Mouse (Mus musculus) spleen, adult 2 months (tissue): ENCODE data around the gene Gh. TPM values are rescaled to one million over a fixed set of nuclear protein-coding genes. Genes with fewer than 3 reads are reported as not detected.

Source experiments
- DNase-seq, 2 experiments: peaks; one replicate each; pipeline versions ENCODE4 v3.0.0 to v3.0.0-alpha.2; 2012 to 2021; ENCODE audit warnings: low spot score in 2 of 2, low read depth in 1 of 2
- H3K27ac ChIP-seq: fragments of 200-500 bp; 2 replicates; pipeline ENCODE4 v1.5.1; 2012; ENCODE audit warnings: low read length, inconsistent platforms; ENCODE audit not compliant: insufficient read depth
- H3K27me3 ChIP-seq: fragments of 200-500 bp; 2 replicates; pipeline ENCODE4 v1.6.1; 2012; ENCODE audit warnings: mild to moderate bottlenecking, moderate library complexity, low read length, inconsistent platforms; ENCODE audit not compliant: control insufficient read depth, insufficient read depth
- H3K36me3 ChIP-seq: fragments of 200-500 bp; 2 replicates; pipeline ENCODE4 v1.6.1; 2012; ENCODE audit warnings: mild to moderate bottlenecking, low read length, inconsistent platforms; ENCODE audit not compliant: control insufficient read depth, insufficient read depth
- H3K4me1 ChIP-seq: fragments of 200-500 bp; 2 replicates; pipeline ENCODE4 v1.6.1; 2011; ENCODE audit warnings: inconsistent platforms; ENCODE audit not compliant: control insufficient read depth, insufficient read depth, insufficient read length
- H3K4me3 ChIP-seq: fragments of 200-500 bp; 2 replicates; pipeline ENCODE4 v1.5.1; 2011; ENCODE audit warnings: mild to moderate bottlenecking, inconsistent platforms; ENCODE audit not compliant: insufficient read depth, insufficient read length; ENCODE audit errors: extremely low read depth
- CTCF ChIP-seq: fragments of 200-500 bp; IDR thresholded peaks from 2 replicates; pipeline ENCODE4 v1.5.1; 2011; ENCODE audit warnings: mild to moderate bottlenecking, inconsistent platforms; ENCODE audit not compliant: insufficient read depth, insufficient read length, insufficient replicate concordance; ENCODE audit errors: extremely low read depth
- POLR2A ChIP-seq: fragments of 200-500 bp; IDR thresholded peaks from 2 replicates; pipeline ENCODE4 v1.6.1; 2011; ENCODE audit warnings: low read depth, low read length, inconsistent platforms
- WGBS: fragments of 180-500 bp; shearing (Covaris S2); methylation state at CpG from one replicate; pipeline ENCODE4 v1.1.7; 2018; 5-methylcytosine and 5-hydroxymethylcytosine counted together
- polyA plus RNA-seq: library from polyadenylated mRNA; depleted of rRNA; stranded (reverse); fragments of >200 nt; gene quantifications from 2 replicates; pipeline ENCODE4 v1.2.3, GENCODE M21; 2012

The Gh gene
- polyA plus RNA-seq, 1 experiment: 4.7 TPM

DNA sequence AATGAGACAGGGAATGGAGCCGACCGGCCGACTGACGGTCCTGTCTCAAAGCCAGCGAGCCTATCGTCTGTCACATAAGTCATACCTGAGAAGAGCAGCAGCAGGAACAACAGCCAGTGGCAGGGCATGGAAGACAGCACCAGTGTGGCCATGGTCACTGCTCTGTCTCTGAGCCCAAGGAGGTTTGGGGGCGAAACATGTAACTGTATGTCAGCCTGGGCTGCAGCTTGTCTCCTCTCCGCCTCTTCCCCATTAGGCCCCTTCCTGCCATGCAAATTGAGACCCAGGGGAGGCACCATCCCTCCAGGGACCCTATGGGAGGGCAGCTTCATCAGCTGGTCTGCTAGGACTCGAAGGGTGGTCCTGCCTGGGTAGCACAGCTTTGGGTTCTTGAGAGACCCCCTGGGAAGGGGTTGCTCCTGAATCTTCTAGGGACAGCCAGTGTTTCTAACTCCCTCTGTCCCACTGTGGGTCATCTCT lies 12.7 kb upstream of the Gh start, which contains the start of gene Cd79b:
TSS of gene Cd79b (minus strand) at position 430 of the 480 bp plus-strand sequence.
- peak within 1 kb of the TSS; percentile 95 for H3K27ac ChIP-seq
- H3K27me3 ChIP-seq: no peaks in the 10 kb centered on the region
- peak; percentile 66 to 90 for DNase-seq
- H3K36me3 ChIP-seq: peaks cover 28% of the 10 kb centered on the region
- 17% methylated on average over 9 of the region's 9 CpGs for WGBS
- peaks cover 33% of the 10 kb centered on the region; the same call in 1 of the 2 replicates for H3K4me1 ChIP-seq
- H3K4me3 ChIP-seq: peak within 1 kb of the TSS; percentile 77
- TF ChIP-seq POLR2A: peak; percentile 98
- TF ChIP-seq CTCF: no peak

DNA sequence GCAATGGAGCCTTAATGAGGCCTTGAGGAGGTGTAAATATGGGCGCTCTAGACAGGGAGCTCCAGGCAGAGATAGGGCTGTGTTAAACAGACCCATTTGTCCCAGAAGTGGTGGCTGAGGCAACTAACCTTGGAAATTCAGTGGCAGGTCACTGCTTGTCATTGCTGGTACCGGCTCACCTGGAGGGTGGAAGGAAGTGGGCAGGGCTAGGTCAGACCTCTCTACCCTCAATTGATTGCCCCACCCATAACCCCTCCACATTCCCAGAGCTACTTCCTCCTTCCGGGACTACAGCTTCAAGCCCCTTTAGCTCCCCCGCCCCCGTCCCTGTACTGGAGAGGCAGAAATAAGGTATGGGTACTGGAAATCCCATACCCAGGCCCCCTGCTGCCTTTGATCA lies 11.9 kb upstream of the Gh start:
- H3K4me3 ChIP-seq: peak overlapping the region; percentile 77
- no peak for TF ChIP-seq CTCF
- peak; percentile 69 for TF ChIP-seq POLR2A
- peaks cover 28% of the 10 kb centered on the region for H3K36me3 ChIP-seq
- peak overlapping the region; percentile 95 for H3K27ac ChIP-seq
- H3K27me3 ChIP-seq: no peaks in the 10 kb centered on the region
- 20% methylated on average over 5 of the region's 5 CpGs for WGBS
- peaks cover 24% of the 10 kb centered on the region; the same call in 1 of the 2 replicates for H3K4me1 ChIP-seq
- peak in 1 of 2 experiments; percentile 76 for DNase-seq

DNA sequence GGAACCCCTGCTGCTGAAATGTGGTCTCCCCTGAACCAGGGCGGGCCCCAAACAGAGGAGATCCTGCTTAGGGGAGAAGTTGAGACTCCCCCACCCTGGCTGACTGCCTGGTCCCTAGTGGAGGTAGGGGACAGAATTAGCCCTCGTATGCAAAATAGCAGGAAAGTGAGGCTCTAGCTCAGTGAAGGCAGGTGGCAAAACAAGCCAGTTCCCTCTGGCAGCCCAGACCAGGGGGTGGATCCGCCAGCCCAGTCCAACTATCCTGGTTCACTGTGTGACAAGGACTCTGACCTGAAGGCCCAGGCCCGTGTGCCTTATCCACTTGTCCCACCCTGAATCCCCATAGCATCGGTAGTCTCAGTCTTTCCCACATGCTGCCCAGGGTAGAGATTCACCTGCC lies 8.5 kb upstream of the Gh start:
- peak overlapping the region; percentile 77 for H3K4me3 ChIP-seq
- peak; percentile 79 for TF ChIP-seq POLR2A
- no peak for TF ChIP-seq CTCF
- peaks cover 8% of the 10 kb centered on the region; the same call in 1 of the 2 replicates for H3K4me1 ChIP-seq
- peak in 1 of 2 experiments; percentile 84 for DNase-seq
- 46% methylated on average over 5 of the region's 5 CpGs for WGBS
- H3K27me3 ChIP-seq: no peaks in the 10 kb centered on the region
- peak overlapping the region; percentile 95 for H3K27ac ChIP-seq
- H3K36me3 ChIP-seq: peaks cover 28% of the 10 kb centered on the region

DNA sequence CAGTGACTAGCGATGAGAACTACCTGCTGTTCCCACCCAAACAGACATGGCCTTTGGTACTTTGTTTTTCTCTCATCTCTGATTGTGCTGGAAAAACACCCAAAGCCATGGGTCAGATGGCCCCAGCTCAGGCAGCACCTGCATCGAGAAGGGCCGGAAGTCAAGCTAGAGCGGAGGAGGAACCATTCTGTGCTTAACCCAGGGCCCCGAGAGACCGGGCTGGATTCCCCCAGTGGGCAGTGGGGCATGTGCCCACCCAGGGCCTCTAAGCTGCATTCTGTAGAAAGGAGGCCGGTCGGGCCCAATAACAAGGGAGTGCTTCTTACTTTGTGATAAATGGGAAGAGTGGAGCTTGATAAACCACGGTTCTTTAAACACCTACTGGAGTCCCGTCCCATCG lies 6.5 kb upstream of the Gh start:
- 32% methylated on average over 11 of the region's 11 CpGs for WGBS
- Histone ChIP-seq H3K27me3 (no peaks in the 10 kb centered on the region), H3K4me1 (peaks cover 26% of the 10 kb centered on the region; the same call in 1 of the 2 replicates), H3K36me3 (peaks cover 25% of the 10 kb centered on the region), H3K27ac (peak overlapping the region; percentile 96), H3K4me3 (peak overlapping the region; percentile 28)
- TF ChIP-seq POLR2A (no peak; the same call in 1 of the 2 replicates), CTCF (no peak)
- peak; percentile 71 to 89 for DNase-seq

DNA sequence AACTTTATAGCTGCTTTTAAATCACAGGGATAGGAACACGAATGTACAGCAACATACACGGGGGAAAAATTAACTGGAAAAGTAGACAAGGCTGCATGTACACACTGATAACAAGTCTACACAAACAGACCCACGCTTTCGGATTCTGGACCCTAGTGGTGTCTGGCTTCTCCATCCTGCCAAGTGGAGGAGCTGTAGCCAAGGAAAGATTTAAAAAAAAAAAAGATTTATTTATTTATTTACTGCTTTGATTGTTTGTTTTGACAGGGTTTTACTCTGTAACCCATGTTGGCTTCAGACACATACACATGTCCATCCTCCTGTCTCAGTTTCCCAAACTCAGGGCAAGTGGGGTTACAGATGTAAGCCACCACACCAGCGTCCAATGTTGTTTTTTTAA lies 5.8 kb upstream of the Gh start:
- no peak overlapping the region for H3K4me3 ChIP-seq
- TF ChIP-seq CTCF (no peak), POLR2A (no peak)
- H3K4me1 ChIP-seq: peaks cover 30% of the 10 kb centered on the region
- no peaks in the 10 kb centered on the region for H3K27me3 ChIP-seq
- H3K36me3 ChIP-seq: peaks cover 18% of the 10 kb centered on the region
- DNase-seq: no peak
- H3K27ac ChIP-seq: peak overlapping the region; percentile 96
- WGBS: 66% methylated on average over 5 of the region's 5 CpGs

DNA sequence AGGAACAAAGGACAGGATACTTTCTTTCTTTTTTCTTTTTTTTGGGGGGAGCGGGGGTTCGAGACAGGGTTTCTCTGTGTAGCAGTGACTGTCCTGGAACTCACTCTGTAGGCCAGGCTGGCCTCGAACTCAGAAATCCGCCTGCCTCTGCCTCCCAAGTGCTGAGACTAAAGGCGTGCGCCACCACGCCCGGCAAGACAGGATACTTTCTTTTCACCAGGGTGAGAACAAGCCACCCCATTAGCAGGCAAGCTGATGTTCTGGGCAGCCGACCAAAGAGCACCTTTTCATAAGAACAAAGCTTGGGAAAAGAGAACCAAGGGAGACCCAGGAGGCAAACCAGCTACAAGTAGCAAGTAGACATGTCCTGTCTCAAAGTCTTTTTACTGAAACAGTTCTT lies 5.1 kb upstream of the Gh start:
- DNase-seq: no peak
- Histone ChIP-seq H3K4me3 (no peak overlapping the region), H3K36me3 (peaks cover 11% of the 10 kb centered on the region), H3K27ac (peak overlapping the region; percentile 92), H3K4me1 (peaks cover 30% of the 10 kb centered on the region), H3K27me3 (no peaks in the 10 kb centered on the region)
- 61% methylated on average over 9 of the region's 9 CpGs for WGBS
- no peak for TF ChIP-seq CTCF
- no peak for TF ChIP-seq POLR2A

DNA sequence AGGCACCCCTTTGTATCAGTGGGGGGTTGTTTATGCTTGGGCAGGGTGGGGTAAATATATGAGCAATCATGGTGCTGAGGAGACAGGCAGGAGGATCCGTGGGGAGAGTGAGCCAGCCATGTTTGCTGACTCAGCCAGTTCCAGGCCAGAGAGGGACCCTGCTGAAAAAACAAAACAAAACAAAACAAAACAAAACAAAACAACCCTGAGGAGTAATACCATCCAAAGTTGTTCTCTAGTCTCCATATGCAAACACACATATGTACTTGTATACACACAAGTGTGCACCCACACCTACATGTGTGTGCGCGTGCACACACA lies 4.4 kb upstream of the Gh start:
- peak overlapping the region; percentile 92 for H3K27ac ChIP-seq
- TF ChIP-seq CTCF: no peak
- TF ChIP-seq POLR2A: peak; percentile 41
- WGBS: 71% methylated on average over 3 of the region's 3 CpGs
- H3K27me3 ChIP-seq: no peaks in the 10 kb centered on the region
- peaks cover 5% of the 10 kb centered on the region for H3K36me3 ChIP-seq
- DNase-seq: no peak
- peaks cover 30% of the 10 kb centered on the region for H3K4me1 ChIP-seq
- no peak overlapping the region for H3K4me3 ChIP-seq
